Mouse (Mus musculus): ENCODE results near the gene Gucy2d. TPM values are rescaled to one million over a fixed set of nuclear protein-coding genes. Genes with fewer than 3 reads are reported as not detected.

Gene Gucy2d
- polyA plus RNA-seq, 1 experiment from 2014 or later: not detected

DNA sequence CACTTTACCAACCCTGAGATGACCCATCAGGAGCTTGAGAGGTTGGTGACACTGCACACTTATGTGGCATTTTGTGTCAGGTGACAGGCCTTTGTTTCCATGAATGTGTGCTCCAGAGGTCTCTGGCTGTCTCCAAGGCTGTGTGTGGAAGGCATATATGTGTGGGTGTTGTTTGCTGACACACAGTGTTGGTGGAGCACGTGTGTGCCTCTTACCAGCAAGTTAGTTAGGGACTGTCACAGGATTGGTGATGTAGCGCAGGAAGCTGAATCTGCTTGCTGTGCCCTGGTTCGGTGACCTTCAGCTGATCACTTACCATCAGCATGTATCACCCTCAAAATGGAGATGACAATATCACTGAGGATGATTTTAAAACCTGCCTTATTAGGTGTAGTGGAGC, 44.7 kb downstream of the Gucy2d start:
- 91% methylated on average over 3 of the region's 3 CpGs for WGBS
- ATAC-seq (ENCODE audit: low FRiP score, low TSS enrichment): no peak
- no peak overlapping the region for H3K9ac ChIP-seq (ENCODE audit: low read depth, low read length)
- H3K4me2 ChIP-seq (replicated peaks; ENCODE audit: low read depth, low read length): no peak overlapping the region
- H3K27me3 ChIP-seq (ENCODE audit: control insufficient read depth, insufficient read depth, low read length): no peaks in the 10 kb centered on the region
- H3K4me1 ChIP-seq (ENCODE audit: control insufficient read depth, insufficient read depth, low read length): peaks cover 30% of the 10 kb centered on the region
- no peak overlapping the region for H3K4me3 ChIP-seq (ENCODE audit: low read length)
- no peaks in the 10 kb centered on the region for H3K36me3 ChIP-seq (ENCODE audit: control insufficient read depth, insufficient read depth, low read length)
- H3K9me3 ChIP-seq (ENCODE audit: control insufficient read depth, low read length): no peaks in the 10 kb centered on the region
- no peak overlapping the region for H3K27ac ChIP-seq (ENCODE audit: low read depth, low read length)

DNA sequence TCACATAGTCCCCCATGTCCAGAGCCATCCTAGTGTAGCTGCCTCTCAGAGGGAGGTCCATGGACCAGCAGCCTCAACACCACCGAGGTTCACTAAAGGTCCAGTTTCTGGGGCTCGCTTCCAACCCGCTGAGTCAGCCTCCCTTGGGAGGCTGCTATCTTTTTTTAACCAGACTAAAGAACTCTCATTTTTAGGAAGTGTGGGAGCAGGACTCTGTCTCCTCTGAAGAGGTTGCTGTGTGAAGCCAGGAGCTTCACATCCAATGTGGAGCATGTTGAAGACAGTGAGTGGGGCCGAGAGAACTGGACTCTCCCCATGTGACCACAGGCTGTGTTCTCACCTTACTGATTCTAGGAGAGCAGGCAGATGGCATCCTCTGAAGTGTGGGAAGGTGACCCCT, 45.3 kb downstream of the Gucy2d start:
- H3K9ac ChIP-seq (ENCODE audit: low read depth, low read length): 0 out of 2 replicates have a peak overlapping the region, but pooled peaks have one; percentile 2
- no peaks in the 10 kb centered on the region for H3K36me3 ChIP-seq (ENCODE audit: control insufficient read depth, insufficient read depth, low read length)
- no peak overlapping the region for H3K4me3 ChIP-seq (ENCODE audit: low read length)
- H3K4me2 ChIP-seq (replicated peaks; ENCODE audit: low read depth, low read length): no peak overlapping the region
- no peak overlapping the region for H3K27ac ChIP-seq (ENCODE audit: low read depth, low read length)
- no peaks in the 10 kb centered on the region for H3K9me3 ChIP-seq (ENCODE audit: control insufficient read depth, low read length)
- no peaks in the 10 kb centered on the region for H3K27me3 ChIP-seq (ENCODE audit: control insufficient read depth, insufficient read depth, low read length)
- ATAC-seq (ENCODE audit: low FRiP score, low TSS enrichment): no peak
- H3K4me1 ChIP-seq (ENCODE audit: control insufficient read depth, insufficient read depth, low read length): peaks cover 30% of the 10 kb centered on the region
- 61% methylated on average over 4 of the region's 4 CpGs for WGBS

DNA sequence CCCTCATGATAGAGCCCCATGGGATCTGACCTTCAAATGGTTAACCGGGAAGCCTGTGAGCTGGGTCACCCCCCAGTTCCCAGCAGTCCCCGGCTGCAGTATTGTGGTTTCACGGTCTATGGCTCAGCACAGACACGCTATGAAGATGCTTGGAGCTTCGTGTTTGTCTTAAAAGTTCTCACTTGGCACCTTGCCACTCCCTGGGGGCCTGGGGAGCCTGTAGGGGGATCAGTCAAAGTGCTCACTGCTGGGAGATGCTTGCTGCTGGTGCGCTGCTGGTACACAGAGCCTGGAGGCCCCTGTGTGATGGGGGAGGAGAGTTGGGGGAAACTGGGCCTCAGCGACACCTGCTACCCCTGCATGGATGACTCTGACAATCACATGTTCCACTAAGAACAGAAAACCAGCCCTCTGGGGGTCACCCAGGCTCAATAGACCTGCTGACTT, 46.3 kb downstream of the Gucy2d start:
- no peak overlapping the region for H3K4me2 ChIP-seq (replicated peaks; ENCODE audit: low read depth, low read length)
- H3K27ac ChIP-seq (ENCODE audit: low read depth, low read length): no peak overlapping the region
- H3K9ac ChIP-seq (ENCODE audit: low read depth, low read length): no peak overlapping the region
- WGBS: 41% methylated on average over 7 of the region's 7 CpGs
- no peak overlapping the region for H3K4me3 ChIP-seq (ENCODE audit: low read length)
- H3K9me3 ChIP-seq (ENCODE audit: control insufficient read depth, low read length): no peaks in the 10 kb centered on the region
- H3K36me3 ChIP-seq (ENCODE audit: control insufficient read depth, insufficient read depth, low read length): no peaks in the 10 kb centered on the region
- peaks cover 34% of the 10 kb centered on the region for H3K4me1 ChIP-seq (ENCODE audit: control insufficient read depth, insufficient read depth, low read length)
- ATAC-seq (ENCODE audit: low FRiP score, low TSS enrichment): no peak
- H3K27me3 ChIP-seq (ENCODE audit: control insufficient read depth, insufficient read depth, low read length): no peaks in the 10 kb centered on the region

DNA sequence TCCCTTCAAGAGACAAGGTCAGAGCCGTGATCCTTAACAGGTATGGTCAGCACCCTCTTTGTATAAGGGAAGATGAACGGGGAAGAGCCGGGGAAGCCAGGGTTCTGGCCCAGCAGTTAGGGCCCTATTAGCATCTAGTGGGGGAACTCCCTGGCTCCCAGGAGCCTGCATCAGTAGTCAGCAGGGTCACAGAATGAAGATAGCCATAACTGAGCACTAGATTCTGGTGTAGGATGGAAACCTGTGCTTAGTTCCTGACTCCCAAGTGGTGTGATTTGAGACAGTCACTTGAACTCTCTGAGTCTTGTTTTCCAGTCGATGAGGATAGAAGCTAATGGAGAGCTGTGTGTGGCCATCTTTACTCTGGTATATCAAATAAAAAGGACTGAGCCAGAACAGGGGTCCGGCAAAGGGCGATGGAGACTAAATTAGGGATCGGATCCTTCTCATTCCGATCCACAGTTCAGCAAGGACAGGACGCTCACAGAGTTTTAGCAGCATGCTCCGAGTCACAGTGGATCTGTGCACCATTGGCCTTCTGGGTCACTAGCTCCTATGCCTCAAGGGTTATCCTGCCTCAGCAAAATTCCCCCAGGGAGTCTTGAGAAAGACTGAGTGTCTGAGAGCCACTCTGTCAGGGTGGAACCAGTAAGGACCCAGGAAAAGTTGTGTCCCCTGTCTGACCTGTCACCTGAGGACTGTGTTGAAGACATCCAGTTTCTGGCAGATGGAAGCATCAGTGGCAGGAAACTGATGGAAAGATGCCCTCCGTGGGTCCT, 47.2 kb downstream of the Gucy2d start:
- Histone ChIP-seq H3K9me3 (ENCODE audit: control insufficient read depth, low read length) (no peaks in the 10 kb centered on the region), H3K4me2 (replicated peaks; ENCODE audit: low read depth, low read length) (no peak overlapping the region), H3K36me3 (ENCODE audit: control insufficient read depth, insufficient read depth, low read length) (no peaks in the 10 kb centered on the region), H3K4me1 (ENCODE audit: control insufficient read depth, insufficient read depth, low read length) (peaks cover 37% of the 10 kb centered on the region), H3K27me3 (ENCODE audit: control insufficient read depth, insufficient read depth, low read length) (no peaks in the 10 kb centered on the region), H3K4me3 (ENCODE audit: low read length) (no peak overlapping the region), H3K9ac (ENCODE audit: low read depth, low read length) (no peak overlapping the region), H3K27ac (ENCODE audit: low read depth, low read length) (no peak overlapping the region)
- WGBS: 81% methylated on average over 11 of the region's 11 CpGs
- ATAC-seq (ENCODE audit: low FRiP score, low TSS enrichment): no peak

DNA sequence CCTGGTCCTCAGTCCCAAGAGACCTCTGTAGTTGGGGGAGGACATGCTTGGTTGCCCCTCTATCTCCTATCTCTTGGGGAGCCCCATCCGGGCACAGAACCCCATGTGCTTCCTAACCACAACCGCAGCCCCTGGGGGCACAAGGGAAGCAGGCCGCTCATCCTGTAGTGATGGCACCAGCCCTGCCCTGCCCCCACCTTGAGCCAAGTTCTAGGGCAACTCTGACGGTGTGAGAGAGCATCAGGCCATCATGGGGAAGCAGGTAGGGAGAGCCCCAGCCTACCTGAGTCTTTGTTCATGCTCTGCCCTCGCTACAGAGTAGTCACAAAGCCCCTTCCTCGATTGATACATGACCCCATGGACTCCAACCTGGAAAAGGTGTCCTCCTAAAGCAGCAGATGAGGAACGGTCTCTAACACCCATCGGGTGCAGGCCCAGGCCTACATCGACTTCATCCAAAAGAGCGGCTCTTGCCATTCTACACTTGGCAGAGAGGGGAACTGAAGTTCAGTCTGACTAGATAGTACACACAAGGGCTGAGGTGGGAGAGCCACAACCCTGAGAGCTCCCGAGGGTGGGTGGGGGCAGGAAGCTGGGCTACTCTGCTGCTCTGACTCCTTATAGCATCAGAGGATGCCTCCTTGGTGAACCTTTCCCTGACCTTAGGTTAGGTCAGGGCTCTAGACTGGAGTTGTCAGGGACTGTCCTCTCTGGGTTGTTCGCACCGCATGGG, 48.3 kb downstream of the Gucy2d start:
- H3K4me2 ChIP-seq (replicated peaks; ENCODE audit: low read depth, low read length): peak overlapping the region; percentile 86
- no peaks in the 10 kb centered on the region for H3K9me3 ChIP-seq (ENCODE audit: control insufficient read depth, low read length)
- H3K27ac ChIP-seq (ENCODE audit: low read depth, low read length): no peak overlapping the region
- peaks cover 26% of the 10 kb centered on the region; the same call in 1 of the 2 replicates for H3K4me1 ChIP-seq (ENCODE audit: control insufficient read depth, insufficient read depth, low read length)
- no peak overlapping the region; the same call in 1 of the 2 replicates for H3K4me3 ChIP-seq (ENCODE audit: low read length)
- H3K9ac ChIP-seq (ENCODE audit: low read depth, low read length): no peak overlapping the region
- no peak for ATAC-seq (ENCODE audit: low FRiP score, low TSS enrichment)
- H3K36me3 ChIP-seq (ENCODE audit: control insufficient read depth, insufficient read depth, low read length): no peaks in the 10 kb centered on the region
- 92% methylated on average over 13 of the region's 13 CpGs for WGBS
- no peaks in the 10 kb centered on the region for H3K27me3 ChIP-seq (ENCODE audit: control insufficient read depth, insufficient read depth, low read length)

DNA sequence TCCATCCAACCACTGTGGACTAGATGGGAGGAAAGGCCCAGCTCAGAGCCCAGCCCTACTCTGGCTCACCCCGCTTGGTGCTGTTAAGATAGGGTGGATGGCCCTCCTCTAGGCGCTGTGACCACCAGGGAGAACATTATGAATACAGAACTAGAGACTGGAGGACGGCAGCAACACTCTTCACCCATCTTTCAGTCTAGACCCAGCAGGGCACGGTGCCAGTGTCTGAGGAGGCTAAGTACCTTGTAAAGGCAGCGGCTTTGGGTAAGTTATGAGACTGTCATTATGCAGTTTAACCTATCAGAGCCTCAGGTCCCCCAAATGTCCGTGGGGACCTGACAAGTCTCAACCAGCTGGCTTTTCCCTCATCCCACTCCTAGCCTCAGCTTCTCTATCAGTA, 48.9 kb downstream of the Gucy2d start, which contains the start of gene Lrrc32:
Gene Lrrc32, plus strand, starts transcription at position 153 of the 400 bp plus-strand sequence.
- Histone ChIP-seq H3K9me3 (ENCODE audit: control insufficient read depth, low read length) (no peaks in the 10 kb centered on the region), H3K27me3 (ENCODE audit: control insufficient read depth, insufficient read depth, low read length) (no peaks in the 10 kb centered on the region), H3K9ac (ENCODE audit: low read depth, low read length) (peak within 1 kb of the TSS; percentile 62), H3K36me3 (ENCODE audit: control insufficient read depth, insufficient read depth, low read length) (no peaks in the 10 kb centered on the region), H3K27ac (ENCODE audit: low read depth, low read length) (no peak within 1 kb of the TSS; the same call in 1 of the 2 replicates), H3K4me1 (ENCODE audit: control insufficient read depth, insufficient read depth, low read length) (peaks cover 31% of the 10 kb centered on the region), H3K4me3 (ENCODE audit: low read length) (peak within 1 kb of the TSS; percentile 43), H3K4me2 (replicated peaks; ENCODE audit: low read depth, low read length) (peak within 1 kb of the TSS; percentile 86)
- no peak; the same call in 1 of the 2 replicates for ATAC-seq (ENCODE audit: low FRiP score, low TSS enrichment)
- 59% methylated on average over 6 of the region's 6 CpGs for WGBS

DNA sequence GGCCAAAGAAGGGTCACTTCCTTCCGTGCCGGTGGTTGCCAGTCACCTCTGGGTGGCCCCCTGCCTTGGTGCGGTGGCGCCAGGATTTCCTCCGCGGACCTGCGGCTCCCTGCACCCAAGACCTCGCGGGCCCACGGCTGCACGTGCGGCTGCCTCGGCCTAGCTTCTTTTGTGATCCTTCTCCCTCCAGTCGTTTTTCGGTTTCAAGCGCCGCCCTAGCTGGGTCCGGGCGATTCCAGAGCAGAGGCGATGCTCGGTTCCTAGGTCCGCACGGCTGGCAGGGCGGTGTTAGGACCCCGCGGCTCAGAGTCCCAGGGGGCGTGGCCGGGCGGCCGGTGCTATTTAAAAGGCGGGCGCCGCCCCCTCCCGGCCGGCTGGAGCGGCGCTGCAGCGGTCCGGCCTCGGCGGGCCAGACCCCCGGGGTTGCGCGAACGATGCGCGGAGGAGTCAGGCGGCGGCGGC, 49.4 kb downstream of the Gucy2d start:
- no peaks in the 10 kb centered on the region for H3K9me3 ChIP-seq (ENCODE audit: control insufficient read depth, low read length)
- peak overlapping the region; percentile 62 for H3K9ac ChIP-seq (ENCODE audit: low read depth, low read length)
- no peaks in the 10 kb centered on the region for H3K27me3 ChIP-seq (ENCODE audit: control insufficient read depth, insufficient read depth, low read length)
- peaks cover 36% of the 10 kb centered on the region for H3K4me1 ChIP-seq (ENCODE audit: control insufficient read depth, insufficient read depth, low read length)
- H3K36me3 ChIP-seq (ENCODE audit: control insufficient read depth, insufficient read depth, low read length): no peaks in the 10 kb centered on the region
- H3K4me3 ChIP-seq (ENCODE audit: low read length): peak overlapping the region; percentile 43
- ATAC-seq (ENCODE audit: low FRiP score, low TSS enrichment): peak; percentile 82
- H3K27ac ChIP-seq (ENCODE audit: low read depth, low read length): no peak overlapping the region; the same call in 1 of the 2 replicates
- H3K4me2 ChIP-seq (replicated peaks; ENCODE audit: low read depth, low read length): peak overlapping the region; percentile 86
- WGBS: under 1% methylated on average over 43 of the region's 50 CpGs

DNA sequence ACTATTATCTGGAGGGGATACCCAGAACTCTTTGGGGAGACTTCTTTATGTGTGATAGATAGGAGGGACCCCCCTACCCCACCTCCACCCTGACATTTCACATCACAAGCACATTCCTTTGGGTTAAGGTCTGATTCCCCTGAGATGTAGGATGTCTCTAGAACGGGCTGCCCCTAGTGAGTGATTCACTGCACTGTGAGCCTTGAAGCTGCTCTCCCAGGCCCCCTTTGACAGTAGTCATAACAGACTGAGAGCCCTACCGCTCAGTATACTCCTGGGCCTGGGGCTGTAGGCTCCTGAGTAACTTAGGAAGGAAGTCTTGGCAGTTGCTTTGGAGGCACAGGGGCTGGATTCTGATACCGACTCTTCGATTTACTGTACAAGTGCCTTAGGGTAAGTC, 50.1 kb downstream of the Gucy2d start:
- Histone ChIP-seq H3K4me1 (ENCODE audit: control insufficient read depth, insufficient read depth, low read length) (peaks cover 39% of the 10 kb centered on the region), H3K36me3 (ENCODE audit: control insufficient read depth, insufficient read depth, low read length) (no peaks in the 10 kb centered on the region), H3K4me2 (replicated peaks; ENCODE audit: low read depth, low read length) (peak overlapping the region; percentile 86), H3K9me3 (ENCODE audit: control insufficient read depth, low read length) (no peaks in the 10 kb centered on the region), H3K4me3 (ENCODE audit: low read length) (peak overlapping the region; percentile 43), H3K9ac (ENCODE audit: low read depth, low read length) (peak overlapping the region; percentile 62), H3K27me3 (ENCODE audit: control insufficient read depth, insufficient read depth, low read length) (no peaks in the 10 kb centered on the region), H3K27ac (ENCODE audit: low read depth, low read length) (no peak overlapping the region)
- 40% methylated on average over 4 of the region's 4 CpGs for WGBS
- ATAC-seq (ENCODE audit: low FRiP score, low TSS enrichment): no peak

All from kidney, embryonic 14.5 days (tissue).